ENCODE assay signal across 10 mouse cellular contexts in the genomic region with DNA sequence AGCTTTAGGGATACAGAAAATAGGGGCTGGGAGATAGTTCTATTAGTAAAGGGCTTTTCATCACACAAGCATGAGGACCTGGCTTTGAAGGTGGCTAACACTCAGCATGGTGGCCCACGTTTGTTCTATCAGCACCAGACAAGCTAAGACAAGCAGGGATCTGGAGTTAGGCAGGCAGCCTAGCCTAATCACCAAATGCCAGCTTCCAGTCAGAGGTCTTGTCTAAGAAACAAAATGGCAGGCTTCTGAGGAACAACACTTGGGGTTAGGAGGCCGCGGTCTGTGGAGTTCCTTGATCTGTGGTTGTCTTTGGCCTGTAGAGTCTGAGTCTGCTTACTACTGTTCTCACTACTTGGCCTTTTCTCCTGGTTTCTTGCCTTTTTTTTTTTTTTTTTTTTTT. TPM values are rescaled to one million over a fixed set of nuclear protein-coding genes. Genes with fewer than 3 reads are reported as not detected.
A peak's percentile ranks its signal among the peaks of the same experiment; 100 is the strongest.
DNase-seq lines count a peak whose midpoint lies in the region; ATAC-seq and TF ChIP-seq lines count a peak whose summit lies in the region.
"Had no signal": no experiment of that assay in that cellular context is flagged by ENCODE, and none has a peak within 500 bp of the region (broad histone marks: within the 10 kb centered on the region; RNA-seq: fewer than 3 reads in every experiment).

No protein-coding gene starts in this region.

- H3K9ac ChIP-seq in embryonic facial prominence, embryonic 11.5 days (replicated peaks; ENCODE audit: low read length): no peak overlapping the region
- no peak overlapping the region for H3K9ac ChIP-seq in hindbrain, embryonic 12.5 days
- no peak overlapping the region for H3K9ac ChIP-seq in midbrain, postnatal 0 days (replicated peaks; ENCODE audit: low read length, poor library complexity, severe bottlenecking)

- intact Hi-C loops in heart, postnatal 14 days (cut with DNase I): loop anchor here (10.0 kb wide), 1 partner anchor 427 kb away; the partner anchor contains the start of gene Cpeb2

- H3K4me1 ChIP-seq in heart, embryonic 10.5 days: peaks cover 26% of the 10 kb centered on the region
- peaks cover 2% of the 10 kb centered on the region for H3K4me1 ChIP-seq in embryonic facial prominence, embryonic 11.5 days (ENCODE audit: control insufficient read depth, insufficient read depth, low read length)
- peaks cover 30% of the 10 kb centered on the region for H3K4me1 ChIP-seq in hindbrain, embryonic 12.5 days
- peaks cover 8% of the 10 kb centered on the region; the same call in 1 of the 2 replicates for H3K4me1 ChIP-seq in midbrain, postnatal 0 days (ENCODE audit: insufficient read depth, low read length)

- H3K4me3 ChIP-seq in heart, embryonic 10.5 days: no peak overlapping the region
- H3K4me3 ChIP-seq in embryonic facial prominence, embryonic 11.5 days (ENCODE audit: low read depth, low read length): no peak overlapping the region
- H3K4me3 ChIP-seq in hindbrain, embryonic 12.5 days: no peak overlapping the region
- H3K4me3 ChIP-seq in midbrain, postnatal 0 days (ENCODE audit: low read depth, low read length): no peak overlapping the region

- 70% methylated on average over 3 of the region's 3 CpGs for WGBS in heart, embryonic 10.5 days
- 93% methylated on average over 3 of the region's 3 CpGs for WGBS in embryonic facial prominence, embryonic 11.5 days
- 88% methylated on average over 3 of the region's 3 CpGs for WGBS in hindbrain, embryonic 12.5 days
- WGBS in midbrain, postnatal 0 days: 85% methylated on average over 3 of the region's 3 CpGs

- peak overlapping the region; percentile 90 for H3K27ac ChIP-seq in heart, embryonic 10.5 days
- peak overlapping the region; percentile 85; the same call in 1 of the 2 replicates for H3K27ac ChIP-seq in embryonic facial prominence, embryonic 11.5 days (replicated peaks; ENCODE audit: low read depth, low read length)
- H3K27ac ChIP-seq in hindbrain, embryonic 12.5 days: peak overlapping the region; percentile 89; the same call in 1 of the 2 replicates
- H3K27ac ChIP-seq in midbrain, postnatal 0 days (ENCODE audit: low read depth, low read length): peak overlapping the region; percentile 85

- ATAC-seq in embryonic facial prominence, embryonic 11.5 days (replicated peaks; ENCODE audit: insufficient number of reproducible peaks, low FRiP score, low TSS enrichment, low read depth): no peak
- ATAC-seq in hindbrain, embryonic 12.5 days (ENCODE audit: low FRiP score): no peak
- ATAC-seq in midbrain, postnatal 0 days (ENCODE audit: low FRiP score): no peak; the same call in 1 of the 2 replicates

- TF ChIP-seq CTCF in midbrain, postnatal 0 days (IDR thresholded peaks at IDR 0.05): no peak

- H3K4me2 ChIP-seq in embryonic facial prominence, embryonic 11.5 days (ENCODE audit: low read depth, low read length): no peak overlapping the region
- H3K4me2 ChIP-seq in hindbrain, embryonic 12.5 days (replicated peaks): no peak overlapping the region
- no peak overlapping the region for H3K4me2 ChIP-seq in midbrain, postnatal 0 days (ENCODE audit: low read depth, low read length, poor library complexity, severe bottlenecking)

- no peaks in the 10 kb centered on the region for H3K27me3 ChIP-seq in heart, embryonic 10.5 days (ENCODE audit: insufficient read depth, poor library complexity, severe bottlenecking)
- no peaks in the 10 kb centered on the region for H3K27me3 ChIP-seq in embryonic facial prominence, embryonic 11.5 days (ENCODE audit: control insufficient read depth, insufficient read depth, low read length)
- H3K27me3 ChIP-seq in hindbrain, embryonic 12.5 days: no peaks in the 10 kb centered on the region
- H3K27me3 ChIP-seq in midbrain, postnatal 0 days (ENCODE audit: insufficient read depth, low read length): no peaks in the 10 kb centered on the region
- H3K27me3 ChIP-seq: CH12.LX had no signal

- DNase-seq in heart, embryonic 10.5 days (ENCODE audit: low spot score): peak; percentile 71
- DNase-seq in heart, postnatal 14 days: no peak
- no peak for DNase-seq in embryonic facial prominence, embryonic 11.5 days (ENCODE audit: low spot score)
- DNase-seq in midbrain, postnatal 0 days (ENCODE audit: low spot score): no peak
- no peak for DNase-seq in cerebellum, postnatal 14 days
- DNase-seq in spleen, adult 18-20 months: no peak
- DNase-seq in lung, postnatal 10 days: no peak
- DNase-seq: adrenal gland, postnatal 25 days had no signal

- H3K36me3 ChIP-seq in heart, embryonic 10.5 days: no peaks in the 10 kb centered on the region
- no peaks in the 10 kb centered on the region for H3K36me3 ChIP-seq in embryonic facial prominence, embryonic 11.5 days (replicated peaks; ENCODE audit: control insufficient read depth, insufficient read depth, low read depth, low read length)
- H3K36me3 ChIP-seq in hindbrain, embryonic 12.5 days: no peaks in the 10 kb centered on the region
- H3K36me3 ChIP-seq in midbrain, postnatal 0 days (ENCODE audit: insufficient read depth, low read length): no peaks in the 10 kb centered on the region

- H3K9me3 ChIP-seq in heart, embryonic 10.5 days: no peaks in the 10 kb centered on the region
- H3K9me3 ChIP-seq in embryonic facial prominence, embryonic 11.5 days (replicated peaks; ENCODE audit: control insufficient read depth, low read length): no peaks in the 10 kb centered on the region
- no peaks in the 10 kb centered on the region for H3K9me3 ChIP-seq in hindbrain, embryonic 12.5 days (replicated peaks)
- H3K9me3 ChIP-seq in midbrain, postnatal 0 days (ENCODE audit: low read length): no peaks in the 10 kb centered on the region

RNA-seq across cellular contexts. Expression of gene Cc2d2a, which starts 0.6 kb away (rescaled TPM):
- 8.5 and 8.9 TPM in 2 replicates for polyA plus RNA-seq in heart, embryonic 10.5 days (2016; fragmentation: Nextera tagmentation; extraction: Ambion mirVana)
- 10 to 100 TPM; 10.7 to 12.6 TPM for total RNA-seq in heart, postnatal 14 days (2021)
- polyA plus RNA-seq in embryonic facial prominence, embryonic 11.5 days (2014; fragmentation: Nextera tagmentation; extraction: Ambion mirVana): 8.7 and 10.5 TPM in 2 replicates
- 10.1 and 10.9 TPM in 2 replicates for polyA plus RNA-seq in hindbrain, embryonic 12.5 days (2016; fragmentation: Nextera tagmentation; extraction: Ambion mirVana)
- 8.6 and 11.9 TPM in 2 replicates for total RNA-seq in midbrain, postnatal 0 days (2014; rRNA removed)
- 4.7 and 5.0 TPM in 2 replicates for polyA plus RNA-seq in midbrain, postnatal 0 days (2015; fragmentation: Nextera tagmentation; extraction: Ambion mirVana)
